In the genomic region with DNA sequence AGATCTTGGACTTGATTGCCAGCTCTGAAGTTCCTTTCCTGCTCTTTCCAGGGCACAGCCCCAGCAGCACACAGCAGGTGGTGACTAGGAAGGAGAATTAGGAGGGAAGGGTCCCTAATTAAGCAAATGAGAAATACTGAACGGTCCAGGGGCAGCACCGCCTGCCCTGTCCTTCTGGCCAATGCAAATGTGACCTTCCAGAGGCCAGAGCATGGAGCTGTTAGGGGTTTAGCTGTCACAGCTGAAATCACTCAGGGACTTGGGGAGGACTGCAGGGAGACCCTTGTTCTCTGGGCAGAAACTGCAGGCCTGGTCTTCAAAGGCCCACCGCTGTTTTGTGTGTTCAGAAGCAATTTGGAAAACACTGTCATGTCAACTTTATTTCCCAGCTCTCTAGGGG, we compare ENCODE assay signal across 17 mouse cellular contexts.
A peak's percentile ranks its signal among the peaks of the same experiment; 100 is the strongest.
DNase-seq lines count a peak whose midpoint lies in the region; ATAC-seq lines count a peak whose summit lies in the region.
"Had no signal": no experiment of that assay in that cellular context is flagged by ENCODE, and none has a peak within 500 bp of the region (broad histone marks: within the 10 kb centered on the region; RNA-seq: fewer than 3 reads in every experiment).

No protein-coding gene starts in this region.

- no peaks in the 10 kb centered on the region for H3K4me1 ChIP-seq in kidney, embryonic 15.5 days
- peaks cover 4% of the 10 kb centered on the region; the same call in 1 of the 2 replicates for H3K4me1 ChIP-seq in forebrain, embryonic 16.5 days (replicated peaks; ENCODE audit: control insufficient read depth, insufficient read depth, low read length)
- peaks cover 5% of the 10 kb centered on the region; the same call in 1 of the 2 replicates for H3K4me1 ChIP-seq in midbrain, embryonic 16.5 days (ENCODE audit: control insufficient read depth, insufficient read depth, low read length)
- H3K4me1 ChIP-seq: heart, embryonic 15.5 days; hindbrain, embryonic 15.5 days had no signal

- WGBS in kidney, embryonic 15.5 days: 12% methylated on average over 3 of the region's 3 CpGs
- 15% methylated on average over 3 of the region's 3 CpGs for WGBS in forebrain, embryonic 16.5 days
- 29% methylated on average over 3 of the region's 3 CpGs for WGBS in midbrain, embryonic 16.5 days

- H3K27ac ChIP-seq in kidney, embryonic 15.5 days: no peak overlapping the region
- no peak overlapping the region for H3K27ac ChIP-seq in forebrain, embryonic 16.5 days (ENCODE audit: low read length)
- no peak overlapping the region for H3K27ac ChIP-seq in midbrain, embryonic 16.5 days (ENCODE audit: low read length)
- H3K27ac ChIP-seq: embryonic facial prominence, embryonic 10.5 days; heart, embryonic 15.5 days; hindbrain, embryonic 15.5 days had no signal

- ATAC-seq in kidney, embryonic 15.5 days (replicated peaks; ENCODE audit: low FRiP score): peak; percentile 60
- ATAC-seq in forebrain, embryonic 16.5 days: peak; percentile 66; the same call in 1 of the 2 replicates
- ATAC-seq in midbrain, embryonic 16.5 days: peak; percentile 45; the same call in 1 of the 2 replicates
- ATAC-seq in monocyte, adult 5-6 weeks (replicated peaks; ENCODE audit: insufficient number of reproducible peaks, low FRiP score, low TSS enrichment, poor library complexity, severe bottlenecking): no peak

- DNase-seq in kidney, adult 18-20 months: no peak
- DNase-seq in embryo, embryonic 10.5 days (ENCODE audit: low spot score): peak; percentile 30
- DNase-seq in testis, postnatal 10 days (ENCODE audit: low spot score): no peak
- DNase-seq: adrenal gland, postnatal 10 days; cerebellum, adult 9-10 months; heart, adult 11 months; kidney, adult 8-10 months; lung, embryonic 14.5 days had no signal

- no peak overlapping the region for H3K9ac ChIP-seq in kidney, embryonic 15.5 days
- no peak overlapping the region for H3K9ac ChIP-seq in forebrain, embryonic 16.5 days (replicated peaks; ENCODE audit: low read depth, low read length)
- no peak overlapping the region for H3K9ac ChIP-seq in midbrain, embryonic 16.5 days (ENCODE audit: low read depth, low read length)
- H3K9ac ChIP-seq: heart, embryonic 15.5 days; hindbrain, embryonic 15.5 days; lung, embryonic 14.5 days had no signal

- no peaks in the 10 kb centered on the region for H3K36me3 ChIP-seq in kidney, embryonic 15.5 days
- H3K36me3 ChIP-seq in forebrain, embryonic 16.5 days (ENCODE audit: control insufficient read depth, insufficient read depth): no peaks in the 10 kb centered on the region
- H3K36me3 ChIP-seq in midbrain, embryonic 16.5 days (ENCODE audit: control insufficient read depth, insufficient read depth, low read length): no peaks in the 10 kb centered on the region
- H3K36me3 ChIP-seq: embryonic facial prominence, embryonic 10.5 days; heart, embryonic 15.5 days; hindbrain, embryonic 15.5 days had no signal

- no peak overlapping the region for H3K4me2 ChIP-seq in kidney, embryonic 15.5 days
- H3K4me2 ChIP-seq in forebrain, embryonic 16.5 days (ENCODE audit: low read length): no peak overlapping the region
- H3K4me2 ChIP-seq in midbrain, embryonic 16.5 days (ENCODE audit: low read length): no peak overlapping the region
- H3K4me2 ChIP-seq: heart, embryonic 15.5 days; hindbrain, embryonic 15.5 days; liver, embryonic 11.5 days; lung, embryonic 14.5 days had no signal

- H3K27me3 ChIP-seq in kidney, embryonic 15.5 days: no peaks in the 10 kb centered on the region
- no peaks in the 10 kb centered on the region for H3K27me3 ChIP-seq in forebrain, embryonic 16.5 days (replicated peaks; ENCODE audit: control insufficient read depth, insufficient read depth, low read length)
- H3K27me3 ChIP-seq in midbrain, embryonic 16.5 days (ENCODE audit: control insufficient read depth, insufficient read depth, low read depth, low read length): no peaks in the 10 kb centered on the region
- H3K27me3 ChIP-seq: heart, embryonic 15.5 days; hindbrain, embryonic 15.5 days had no signal

- H3K9me3 ChIP-seq in kidney, embryonic 15.5 days (replicated peaks): no peaks in the 10 kb centered on the region
- H3K9me3 ChIP-seq in forebrain, embryonic 16.5 days (ENCODE audit: control insufficient read depth, low read length): no peaks in the 10 kb centered on the region
- no peaks in the 10 kb centered on the region for H3K9me3 ChIP-seq in midbrain, embryonic 16.5 days (replicated peaks; ENCODE audit: control insufficient read depth, low read length, poor library complexity, severe bottlenecking)
- H3K9me3 ChIP-seq: embryonic facial prominence, embryonic 10.5 days; heart, embryonic 15.5 days; hindbrain, embryonic 15.5 days had no signal

- H3K4me3 ChIP-seq in kidney, embryonic 15.5 days (replicated peaks): no peak overlapping the region
- no peak overlapping the region for H3K4me3 ChIP-seq in forebrain, embryonic 16.5 days (replicated peaks; ENCODE audit: low read length)
- no peak overlapping the region for H3K4me3 ChIP-seq in midbrain, embryonic 16.5 days (ENCODE audit: low read depth, low read length)
- H3K4me3 ChIP-seq: embryonic facial prominence, embryonic 10.5 days; erythroblast, embryonic 14.5 days; heart, embryonic 15.5 days; hindbrain, embryonic 15.5 days had no signal
